Mouse (Mus musculus): ENCODE data around the gene Adgrb2.

- TF ChIP-seq ZNF384 (IDR thresholded peaks at IDR 0.05; ENCODE audit: low read depth, low read length) (no peak), CHD2 (IDR thresholded peaks at IDR 0.05; ENCODE audit: low read depth, low read length) (no peak), MAFK (IDR thresholded peaks at IDR 0.05; ENCODE audit: insufficient read depth, low read depth, low read length) (no peak), HCFC1 (IDR thresholded peaks at IDR 0.05; ENCODE audit: borderline replicate concordance, insufficient read depth, low read length) (no peak)
Measured at GRCm38 (mm10) chr4:129985671-129986441, 1.2 kb downstream of the Adgrb2 start.
